Mouse (Mus musculus) forebrain, embryonic 10.5 days (tissue): ENCODE results near the gene Cryzl2. TPM values are rescaled to one million over a fixed set of nuclear protein-coding genes. Genes with fewer than 3 reads are reported as not detected.

Experiments
- DNase-seq: peaks from one replicate; pipeline ENCODE4 v3.0.0-alpha.2; 2017; ENCODE audit warnings: low spot score; ENCODE audit errors: extremely low spot score
- H3K27ac ChIP-seq: fragments of 300-500 bp; sonication (generic); 2 replicates; pipeline ENCODE4 v1.5.1; 2016; ENCODE audit warnings: mild to moderate bottlenecking
- H3K27me3 ChIP-seq: fragments of 300-500 bp; sonication (generic); 2 replicates; pipeline ENCODE4 v1.6.1; 2016; ENCODE audit warnings: mild to moderate bottlenecking; ENCODE audit not compliant: poor library complexity, severe bottlenecking
- H3K36me3 ChIP-seq: fragments of 300-500 bp; sonication (generic); replicated peaks from 2 replicates; pipeline ENCODE4 v1.6.1; 2016; ENCODE audit warnings: mild to moderate bottlenecking, moderate library complexity
- H3K4me1 ChIP-seq: fragments of 300-500 bp; sonication (generic); 2 replicates; pipeline ENCODE4 v1.6.1; 2016
- H3K4me3 ChIP-seq: fragments of 300-500 bp; sonication (generic); 2 replicates; pipeline ENCODE4 v1.5.1; 2016; ENCODE audit warnings: mild to moderate bottlenecking, moderate library complexity
- H3K9me3 ChIP-seq: fragments of 300-500 bp; sonication (generic); 2 replicates; pipeline ENCODE4 v1.6.1; 2016; ENCODE audit warnings: mild to moderate bottlenecking, moderate library complexity
- WGBS: fragments of 180-500 bp; shearing (Covaris S2); methylation state at CpG from one replicate; pipeline ENCODE4 v1.1.7; 2016; 5-methylcytosine and 5-hydroxymethylcytosine counted together
- polyA plus RNA-seq: library from polyadenylated mRNA; unstranded; fragments of >200 nt; fragmentation: Nextera tagmentation; extraction: Ambion mirVana; gene quantifications from 2 replicates; pipeline ENCODE4 v1.2.1, GENCODE M21; 2016

The Cryzl2 gene
- polyA plus RNA-seq, 1 experiment from 2014 or later, result 6.7 TPM

DNA sequence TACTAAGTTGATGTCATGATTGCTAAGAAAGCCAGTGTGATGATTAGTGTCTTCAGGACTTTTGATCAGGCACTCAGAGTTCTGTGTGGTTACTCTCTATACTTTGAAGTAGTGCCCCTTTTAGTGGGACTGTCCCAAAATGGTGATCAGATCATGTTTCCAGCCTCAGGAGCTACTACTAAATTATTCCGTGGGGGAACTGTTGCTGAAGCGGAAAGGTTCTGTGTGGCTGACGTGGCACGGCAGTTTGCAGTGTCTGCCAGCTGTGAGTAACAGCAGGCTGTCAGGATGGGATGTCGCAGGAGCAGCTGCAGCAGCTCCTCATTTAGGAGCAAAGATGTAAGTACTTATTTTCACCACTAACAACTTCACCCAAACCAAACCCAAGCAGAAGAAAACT lies 48.1 kb downstream of the Cryzl2 start, which contains the start of gene Sec16b:
TSS of gene Sec16b (plus strand) at position 207 of the 400 bp plus-strand sequence.
- Histone ChIP-seq H3K36me3 (no peaks in the 10 kb centered on the region), H3K9me3 (no peaks in the 10 kb centered on the region), H3K27me3 (no peaks in the 10 kb centered on the region), H3K4me3 (no peak within 1 kb of the TSS), H3K4me1 (peaks cover 20% of the 10 kb centered on the region), H3K27ac (no peak within 1 kb of the TSS)
- WGBS, result 50% methylated on average over 5 of the region's 5 CpGs
- DNase-seq, result no peak

DNA sequence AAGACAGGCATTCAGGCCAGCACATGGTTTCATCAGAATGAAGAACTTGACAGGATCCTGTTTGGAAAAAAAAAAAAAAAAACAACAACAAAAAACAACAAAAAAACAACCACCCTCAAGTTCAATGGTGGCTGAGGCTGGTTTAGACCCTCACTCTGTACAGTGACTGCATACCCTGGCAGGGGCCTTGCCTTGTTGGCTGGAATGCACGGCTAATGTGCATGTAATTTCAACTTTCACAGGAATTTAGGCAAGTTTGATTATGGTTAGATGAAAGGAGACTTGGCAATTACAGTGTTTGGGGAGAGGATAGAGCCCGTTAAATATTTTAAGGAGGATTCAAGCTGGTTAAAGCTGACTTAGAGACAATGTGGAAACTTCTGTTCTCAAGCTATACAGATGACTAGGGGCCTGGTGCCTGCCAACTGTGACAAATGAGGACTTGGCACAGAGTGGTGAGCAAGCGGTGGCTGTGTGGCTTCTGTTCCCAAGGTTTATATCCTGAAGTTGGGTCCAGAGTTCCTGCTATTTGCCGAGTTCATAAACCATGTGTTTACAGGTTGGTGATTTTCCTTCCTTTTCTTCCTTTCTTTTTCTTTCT lies 48.7 kb downstream of the Cryzl2 start:
- Histone ChIP-seq H3K9me3 (no peaks in the 10 kb centered on the region), H3K4me3 (no peak overlapping the region), H3K36me3 (no peaks in the 10 kb centered on the region), H3K27me3 (no peaks in the 10 kb centered on the region), H3K4me1 (peaks cover 18% of the 10 kb centered on the region), H3K27ac (no peak overlapping the region)
- no peak for DNase-seq
- WGBS, result 71% methylated on average over 4 of the region's 4 CpGs

- no peaks in the 10 kb centered on the region for H3K9me3 ChIP-seq
- H3K27ac ChIP-seq, result no peak overlapping the region
- DNase-seq, result no peak
- H3K36me3 ChIP-seq, result no peaks in the 10 kb centered on the region
- peaks cover 18% of the 10 kb centered on the region for H3K4me1 ChIP-seq
- no peak overlapping the region for H3K4me3 ChIP-seq
- no peaks in the 10 kb centered on the region for H3K27me3 ChIP-seq
- WGBS, result 67% methylated on average over 5 of the region's 5 CpGs
Measured at GRCm38 (mm10) chr1:157507814-157508213, 49.4 kb downstream of the Cryzl2 start.

- DNase-seq, result no peak
Measured at GRCm38 (mm10) chr1:157512690-157513448, 54.5 kb downstream of the Cryzl2 start.

GRCm38 (mm10) chr1:157513559-157513958 lies 55.2 kb downstream of the Cryzl2 start:
- WGBS, result 83% methylated on average over 9 of the region's 9 CpGs
- peaks cover 11% of the 10 kb centered on the region for H3K4me1 ChIP-seq
- no peak for DNase-seq

More at GRCm38 (mm10) chr1:157512690-157513448, 54.5 kb downstream of the Cryzl2 start:
- Histone ChIP-seq H3K27me3 (no peaks in the 10 kb centered on the region), H3K36me3 (no peaks in the 10 kb centered on the region), H3K9me3 (no peaks in the 10 kb centered on the region), H3K27ac (no peak overlapping the region), H3K4me3 (no peak overlapping the region), H3K4me1 (peaks cover 11% of the 10 kb centered on the region)
- 89% methylated on average over 11 of the region's 11 CpGs for WGBS

DNA sequence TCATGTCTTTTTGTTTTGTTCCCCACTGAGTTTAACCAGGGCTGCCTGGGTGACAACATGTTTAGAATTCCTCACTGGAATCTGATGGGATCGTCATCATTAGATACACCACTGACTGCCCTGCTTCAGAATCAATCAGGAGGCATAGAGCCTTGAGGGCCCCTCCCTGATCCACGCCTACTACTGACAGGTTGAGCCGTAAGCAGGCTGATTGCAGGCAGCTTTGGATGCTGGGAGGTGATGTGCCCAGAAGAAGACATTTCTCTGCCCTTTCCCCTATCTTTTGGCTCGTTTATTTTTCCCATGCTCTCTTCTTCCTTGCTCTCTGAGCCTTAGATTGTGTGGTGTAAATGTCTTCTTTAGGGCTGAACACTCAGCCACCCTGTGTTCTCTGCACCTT lies 55.9 kb downstream of the Cryzl2 start:
- WGBS, result 75% methylated on average over 4 of the region's 4 CpGs
- no peak overlapping the region for H3K27ac ChIP-seq
- H3K4me3 ChIP-seq, result no peak overlapping the region
- DNase-seq, result no peak
- H3K27me3 ChIP-seq, result no peaks in the 10 kb centered on the region
- peaks cover 11% of the 10 kb centered on the region for H3K4me1 ChIP-seq
- no peaks in the 10 kb centered on the region for H3K9me3 ChIP-seq
- no peaks in the 10 kb centered on the region for H3K36me3 ChIP-seq

More at GRCm38 (mm10) chr1:157513559-157513958, 55.2 kb downstream of the Cryzl2 start:
- H3K9me3 ChIP-seq, result no peaks in the 10 kb centered on the region
- H3K27me3 ChIP-seq, result no peaks in the 10 kb centered on the region
- H3K4me3 ChIP-seq, result no peak overlapping the region
- no peaks in the 10 kb centered on the region for H3K36me3 ChIP-seq
- no peak overlapping the region for H3K27ac ChIP-seq

DNA sequence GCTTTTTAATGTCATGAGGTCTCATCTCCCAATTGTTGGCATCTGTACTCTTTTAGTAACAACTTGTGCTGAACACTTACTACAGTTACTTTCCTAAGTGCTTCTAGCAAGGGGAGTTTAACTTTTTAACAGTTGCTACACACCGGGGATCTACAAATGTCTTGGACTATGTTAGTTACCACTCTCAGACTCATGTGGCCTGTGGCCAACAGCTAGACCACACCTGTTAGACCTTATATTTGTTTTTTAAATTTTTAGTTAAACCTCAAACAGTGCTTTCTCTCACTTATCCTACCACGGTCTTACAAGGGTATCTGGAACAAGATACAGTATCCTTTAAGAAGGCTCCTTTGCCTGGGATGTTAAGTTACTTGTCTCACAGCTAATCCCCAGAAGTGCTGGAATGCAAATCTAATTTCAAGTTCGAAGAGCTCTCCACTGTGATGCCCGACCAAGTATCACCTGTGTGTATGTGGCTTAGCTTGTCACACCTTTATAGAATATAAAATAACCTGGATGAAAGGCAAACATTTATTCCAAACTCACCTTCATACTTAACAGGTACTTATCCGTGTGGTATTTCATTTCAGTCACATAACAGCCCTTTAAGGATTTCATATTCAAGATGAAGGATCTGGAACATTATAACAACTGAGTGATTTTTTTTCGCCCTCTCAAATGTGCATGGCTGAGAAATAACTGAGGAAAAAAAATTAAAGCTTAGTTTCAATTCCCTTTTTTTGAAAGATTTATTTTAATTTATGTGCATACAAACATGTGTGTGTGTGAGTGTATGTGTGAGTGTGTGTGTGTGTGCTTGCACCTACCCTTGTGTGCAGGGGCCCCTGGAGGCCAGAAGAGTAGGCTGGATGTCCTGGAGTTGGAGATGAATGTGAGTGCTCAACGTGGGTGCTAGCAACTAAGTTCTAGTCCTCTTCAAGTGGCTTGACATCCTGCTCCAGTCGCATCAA lies 58.7 kb downstream of the Cryzl2 start:
- no peaks in the 10 kb centered on the region for H3K9me3 ChIP-seq
- H3K4me1 ChIP-seq, result no peaks in the 10 kb centered on the region
- no peak for DNase-seq
- no peak overlapping the region for H3K27ac ChIP-seq
- no peaks in the 10 kb centered on the region for H3K36me3 ChIP-seq
- no peak overlapping the region for H3K4me3 ChIP-seq
- 88% methylated on average over 8 of the region's 8 CpGs for WGBS
- no peaks in the 10 kb centered on the region for H3K27me3 ChIP-seq

DNA sequence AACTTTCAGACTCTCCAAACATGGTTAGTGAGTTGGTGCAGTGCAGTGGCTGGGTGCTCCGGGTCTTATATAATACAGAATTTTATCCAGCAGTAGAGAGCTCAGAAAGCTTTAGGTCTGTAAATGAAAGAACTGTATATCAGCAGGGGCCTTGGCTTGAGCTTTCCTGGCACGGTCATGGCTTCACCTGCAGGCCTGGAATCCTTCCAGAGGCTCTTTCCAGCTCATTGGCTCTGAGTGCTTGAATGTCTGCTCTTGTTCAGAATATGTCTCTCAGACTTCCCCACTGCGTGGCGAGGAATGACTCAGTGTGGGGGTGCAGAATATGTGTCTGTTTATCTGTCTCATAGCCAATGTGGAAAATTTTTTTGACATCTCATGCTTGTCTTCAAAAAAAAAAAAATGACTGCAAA lies 59.7 kb downstream of the Cryzl2 start:
- Histone ChIP-seq H3K27me3 (no peaks in the 10 kb centered on the region), H3K27ac (no peak overlapping the region), H3K4me3 (no peak overlapping the region), H3K36me3 (no peaks in the 10 kb centered on the region), H3K9me3 (no peaks in the 10 kb centered on the region), H3K4me1 (no peaks in the 10 kb centered on the region)
- WGBS, result 85% methylated on average over 4 of the region's 4 CpGs
- no peak for DNase-seq

DNA sequence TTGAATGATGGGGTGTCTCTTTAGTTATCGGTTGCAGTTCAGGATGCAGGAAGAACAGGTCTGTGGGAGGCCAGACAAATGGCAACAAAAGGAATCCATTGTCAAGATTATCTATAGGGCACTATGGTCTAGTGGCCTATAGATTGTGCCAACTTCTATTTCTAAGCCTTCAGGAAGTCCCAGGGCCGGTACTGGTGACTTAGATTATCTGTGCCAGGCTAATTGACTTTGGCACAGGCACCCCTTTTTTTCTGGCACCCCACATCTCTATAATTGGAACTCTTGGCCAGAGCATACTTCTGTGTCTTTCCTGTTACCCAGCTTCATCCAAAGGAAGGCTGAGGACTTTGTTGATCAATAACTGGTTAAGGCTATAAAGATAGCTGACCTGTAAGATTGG lies 61.0 kb downstream of the Cryzl2 start:
- H3K27ac ChIP-seq, result no peak overlapping the region
- no peak overlapping the region for H3K4me3 ChIP-seq
- H3K36me3 ChIP-seq, result no peaks in the 10 kb centered on the region
- 89% methylated on average over 2 of the region's 2 CpGs for WGBS
- H3K27me3 ChIP-seq, result no peaks in the 10 kb centered on the region
- no peaks in the 10 kb centered on the region for H3K9me3 ChIP-seq
- no peak for DNase-seq
- no peaks in the 10 kb centered on the region for H3K4me1 ChIP-seq

DNA sequence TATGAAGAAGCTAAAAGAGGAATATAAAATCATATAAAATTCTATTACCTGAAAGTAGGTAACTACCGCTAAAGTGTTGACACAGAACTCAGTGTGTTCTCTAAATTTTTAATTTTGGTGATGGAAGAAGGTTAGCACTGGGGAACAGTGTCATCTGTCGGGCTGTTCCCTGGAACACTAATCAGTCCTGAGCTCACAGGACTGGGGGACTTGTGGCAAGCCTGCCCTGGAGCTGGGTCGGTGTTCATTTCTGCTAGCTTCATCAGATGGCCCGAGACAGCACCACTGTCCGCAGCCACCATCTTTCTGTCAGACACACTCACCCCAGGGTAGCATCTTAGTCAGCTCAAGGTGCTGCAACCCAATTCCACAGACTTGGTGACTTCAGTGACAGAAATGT lies 63.9 kb downstream of the Cryzl2 start:
- no peaks in the 10 kb centered on the region for H3K9me3 ChIP-seq
- 94% methylated on average over 5 of the region's 5 CpGs for WGBS
- no peak overlapping the region for H3K27ac ChIP-seq
- H3K36me3 ChIP-seq, result no peaks in the 10 kb centered on the region
- H3K27me3 ChIP-seq, result no peaks in the 10 kb centered on the region
- H3K4me3 ChIP-seq, result no peak overlapping the region
- no peak for DNase-seq
- no peaks in the 10 kb centered on the region for H3K4me1 ChIP-seq

DNA sequence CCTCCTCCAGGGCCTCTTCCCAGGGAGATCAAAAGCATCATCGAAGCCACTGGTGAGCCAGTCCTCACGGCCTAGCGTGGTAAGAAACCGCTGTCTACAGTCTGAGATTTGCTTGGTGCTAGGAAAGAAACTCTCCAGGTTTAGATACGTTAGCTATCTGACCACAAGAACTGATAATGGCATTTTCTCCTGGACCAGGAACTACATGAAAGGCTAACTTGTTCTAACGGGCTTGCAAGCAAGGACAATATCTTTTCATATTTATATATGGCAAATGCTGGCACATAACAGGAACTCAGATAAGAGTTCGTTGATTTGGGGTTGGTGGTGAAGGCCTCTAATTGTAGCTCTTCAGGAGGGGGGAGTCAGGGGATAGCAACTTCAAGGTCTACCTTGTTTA lies 66.4 kb downstream of the Cryzl2 start:
- H3K27ac ChIP-seq, result no peak overlapping the region
- no peaks in the 10 kb centered on the region for H3K9me3 ChIP-seq
- no peaks in the 10 kb centered on the region for H3K27me3 ChIP-seq
- 93% methylated on average over 7 of the region's 7 CpGs for WGBS
- no peak for DNase-seq
- H3K36me3 ChIP-seq, result no peaks in the 10 kb centered on the region
- H3K4me3 ChIP-seq, result no peak overlapping the region
- H3K4me1 ChIP-seq, result no peaks in the 10 kb centered on the region

DNA sequence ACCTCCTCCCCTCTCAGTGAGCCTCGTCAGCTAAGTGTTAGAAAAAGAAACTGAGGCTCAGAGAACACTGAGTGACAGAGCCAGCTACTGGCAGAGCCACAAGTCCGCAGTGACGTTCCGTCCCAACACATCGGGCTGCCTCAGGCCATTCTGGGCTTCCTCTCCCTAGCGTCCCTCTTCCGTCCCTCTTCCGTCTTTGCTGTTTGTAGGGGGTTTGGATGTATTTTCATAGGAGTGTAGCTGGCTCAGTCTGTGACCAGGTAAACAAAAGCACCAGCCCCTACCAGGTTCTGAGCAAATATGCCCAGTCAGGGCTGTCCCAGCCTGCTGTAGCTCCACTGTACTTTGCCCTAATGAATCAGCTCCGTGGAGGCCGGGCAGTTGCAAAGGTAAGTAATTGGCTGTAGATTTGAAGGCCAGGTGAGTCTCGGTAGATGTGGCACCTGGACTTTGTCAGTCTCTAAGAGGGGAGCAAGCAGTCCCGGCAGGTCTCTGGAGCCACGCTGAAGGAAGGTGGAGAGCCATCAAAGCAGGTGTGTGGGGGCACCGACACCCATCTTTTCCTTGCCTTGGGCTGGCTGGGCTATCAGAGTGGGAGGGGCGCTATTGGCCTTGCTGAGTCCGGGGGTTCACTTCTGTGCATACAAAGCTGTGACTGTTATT lies 67.4 kb downstream of the Cryzl2 start:
- no peaks in the 10 kb centered on the region for H3K27me3 ChIP-seq
- no peaks in the 10 kb centered on the region for H3K9me3 ChIP-seq
- no peak overlapping the region for H3K27ac ChIP-seq
- H3K4me3 ChIP-seq, result no peak overlapping the region
- WGBS, result 89% methylated on average over 16 of the region's 16 CpGs
- H3K36me3 ChIP-seq, result no peaks in the 10 kb centered on the region
- DNase-seq, result no peak
- H3K4me1 ChIP-seq, result no peaks in the 10 kb centered on the region
